Mouse (Mus musculus): Measurements from ENCODE around the gene Ddias. TPM values are rescaled to one million over a fixed set of nuclear protein-coding genes. Genes with fewer than 3 reads are reported as not detected.

Ddias gene
- 0.06 and 0.13 TPM in 2 replicates for polyA plus RNA-seq (2012; rRNA removed; ENCODE audit: low replicate concordance)

DNA sequence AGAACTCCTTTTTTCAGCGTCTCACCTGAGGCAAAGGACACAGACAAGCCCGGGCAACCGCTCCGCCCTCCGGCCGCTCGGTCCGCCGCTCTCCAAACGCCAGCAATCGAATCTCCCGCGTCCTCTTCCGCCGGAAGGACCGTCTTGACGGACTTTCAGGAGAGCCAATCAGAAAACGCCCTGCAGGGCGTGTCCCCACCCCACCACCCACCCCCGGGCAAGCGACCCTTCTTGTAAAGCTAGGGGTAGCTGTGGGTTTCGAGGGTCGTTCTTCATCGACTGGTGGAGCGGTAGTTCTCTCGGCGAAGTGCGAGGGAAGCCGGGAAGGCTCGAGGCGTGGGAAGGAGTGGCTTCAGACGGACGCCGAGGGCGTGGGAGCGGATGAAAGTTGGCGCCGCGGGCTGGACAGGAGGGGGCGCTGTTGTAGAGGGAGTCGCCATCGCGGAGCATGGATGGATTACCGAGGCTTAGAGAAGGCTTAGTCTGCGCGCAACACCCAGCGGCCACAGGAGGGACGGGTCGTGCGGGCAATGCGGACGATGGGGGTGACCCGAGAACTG, at the start of gene Ddias, which contains the start of gene Prcp:
TSS of gene Ddias (minus strand) at position 132 of the 560 bp plus-strand sequence.
TSS of gene Prcp (plus strand) at position 355 of the 560 bp plus-strand sequence.

Other genes starting within 250 kb of the Ddias start
- gene Ankrd42, start 237.1 kb downstream of the Ddias start, polyA plus RNA-seq (2012; rRNA removed; ENCODE audit: low replicate concordance), result 0.79 and 1.5 TPM in 2 replicates
- gene Pcf11, start 204.3 kb downstream of the Ddias start, polyA plus RNA-seq (2012; rRNA removed; ENCODE audit: low replicate concordance), result 17.6 and 19.3 TPM in 2 replicates
- gene Rab30, start 132.6 kb downstream of the Ddias start, polyA plus RNA-seq (2012; rRNA removed; ENCODE audit: low replicate concordance), result 2.1 and 4.6 TPM in 2 replicates
- gene Prcp, start 223 bp upstream of the Ddias start, polyA plus RNA-seq (2012; rRNA removed; ENCODE audit: low replicate concordance), result 35.6 and 44.4 TPM in 2 replicates
- 2.2 and 6.4 TPM in 2 replicates for gene Fam181b, start 205.6 kb upstream of the Ddias start, polyA plus RNA-seq (2012; rRNA removed; ENCODE audit: low replicate concordance)

Measured in mammary gland, adult 2 months (tissue).